Mouse (Mus musculus): ENCODE measurements around the gene Gm28079.
"Not testable (repeated sequence)": the region's sequence is repeated elsewhere in the genome, so short reads cannot be mapped to it uniquely, and the experiment has no call there.

The Gm28079 gene

GRCm38 (mm10) chrY:70014799-70015198 is at the start of gene Gm28079:
Gm28079 (minus strand) TSS chrY:70014899.
- not testable (repeated sequence) for DNase-seq

All from kidney, postnatal 36 days (tissue).